Mouse (Mus musculus) stomach, postnatal 0 days (tissue): ENCODE data around the gene Parvb. TPM values are rescaled to one million over a fixed set of nuclear protein-coding genes. Genes with fewer than 3 reads are reported as not detected.

Experiments used
- ATAC-seq: fragments of 200-750 bp; cut with Nextera tagmentation; 2 replicates; pipeline ENCODE4 v1.8.0; 2017; ENCODE audit not compliant: low FRiP score, low TSS enrichment
- DNase-seq: peaks from one replicate; pipeline ENCODE4 v3.0.0-alpha.2; 2016; ENCODE audit warnings: low spot score
- H3K27ac ChIP-seq: fragments of 300-500 bp; sonication (generic); replicated peaks from 2 replicates; pipeline ENCODE4 v1.5.1; 2014; ENCODE audit warnings: mild to moderate bottlenecking, control low read depth
- H3K27me3 ChIP-seq: fragments of 300-500 bp; sonication (generic); 2 replicates; pipeline ENCODE4 v1.6.1; 2014; ENCODE audit warnings: low read length; ENCODE audit not compliant: control insufficient read depth, insufficient read depth
- H3K36me3 ChIP-seq: fragments of 300-500 bp; sonication (generic); 2 replicates; pipeline ENCODE4 v1.6.1; 2014; ENCODE audit warnings: low read length, mixed read lengths; ENCODE audit not compliant: control insufficient read depth, insufficient read depth
- H3K4me1 ChIP-seq: fragments of 300-500 bp; sonication (generic); replicated peaks from 2 replicates; pipeline ENCODE4 v1.6.1; 2014; ENCODE audit warnings: antibody characterized with exemption; ENCODE audit not compliant: control insufficient read depth, insufficient read depth
- H3K4me2 ChIP-seq: fragments of 300-500 bp; sonication (generic); replicated peaks from 2 replicates; pipeline ENCODE4 v1.6.1; 2014; ENCODE audit warnings: low read depth, mild to moderate bottlenecking, control low read depth, moderate library complexity
- H3K4me3 ChIP-seq: fragments of 300-500 bp; sonication (generic); 2 replicates; pipeline ENCODE4 v1.5.1; 2014; ENCODE audit warnings: low read depth, low read length, control low read depth
- H3K9ac ChIP-seq: fragments of 300-500 bp; sonication (generic); 2 replicates; pipeline ENCODE4 v1.6.1; 2014; ENCODE audit warnings: mild to moderate bottlenecking, low read length, control low read depth, mixed read lengths
- H3K9me3 ChIP-seq: fragments of 300-500 bp; sonication (generic); 2 replicates; pipeline ENCODE4 v1.6.1; 2016; ENCODE audit warnings: low read length; ENCODE audit not compliant: control insufficient read depth
- CTCF ChIP-seq: IDR thresholded peaks from 2 replicates; pipeline ENCODE4 v1.5.1; 2016; ENCODE audit warnings: antibody characterized with exemption, low read depth, mild to moderate bottlenecking, moderate library complexity
- EP300 ChIP-seq: optimal IDR thresholded peaks from 2 replicates; pipeline ENCODE3; 2016; ENCODE audit warnings: antibody characterized with exemption
- WGBS: fragments of 180-500 bp; shearing (Covaris S2); extraction: QIAGEN DNeasy Blood & Tissue Kit; methylation state at CpG from one replicate; pipeline ENCODE4 v1.1.7; 2014; 5-methylcytosine and 5-hydroxymethylcytosine counted together
- polyA plus RNA-seq: library from polyadenylated mRNA; unstranded; fragments of >200 nt; fragmentation: Nextera tagmentation; extraction: Ambion mirVana; gene quantifications from 2 replicates; pipeline ENCODE4 v1.2.1, GENCODE M21; 2015

Parvb gene
- polyA plus RNA-seq, 1 experiment from 2014 or later = 1.1 TPM

- Histone ChIP-seq H3K27ac (no peak overlapping the region), H3K36me3 (no peaks in the 10 kb centered on the region), H3K4me1 (no peaks in the 10 kb centered on the region; the same call in 1 of the 2 replicates), H3K4me3 (no peak overlapping the region), H3K9me3 (no peaks in the 10 kb centered on the region), H3K27me3 (no peaks in the 10 kb centered on the region), H3K9ac (no peak overlapping the region), H3K4me2 (no peak overlapping the region)
- no peak for TF ChIP-seq EP300
- TF ChIP-seq CTCF = no peak
- 64% methylated on average over 10 of the region's 10 CpGs for WGBS
- DNase-seq = no peak
- no peak for ATAC-seq
Measured at GRCm38 (mm10) chr15:84295225-84295624, 63.4 kb downstream of the Parvb start.

- H3K36me3 ChIP-seq = no peaks in the 10 kb centered on the region
- WGBS = 57% methylated on average over 8 of the region's 8 CpGs
- H3K27me3 ChIP-seq = no peaks in the 10 kb centered on the region
- H3K9ac ChIP-seq = no peak overlapping the region
- no peak for TF ChIP-seq CTCF
- no peak for TF ChIP-seq EP300
- DNase-seq (no peak), ATAC-seq (no peak)
- H3K4me1 ChIP-seq = peaks cover 3% of the 10 kb centered on the region; the same call in 1 of the 2 replicates
- H3K27ac ChIP-seq = no peak overlapping the region
- no peak overlapping the region for H3K4me3 ChIP-seq
- no peaks in the 10 kb centered on the region for H3K9me3 ChIP-seq
- H3K4me2 ChIP-seq = no peak overlapping the region
Measured at GRCm38 (mm10) chr15:84297454-84297853, 65.6 kb downstream of the Parvb start.

GRCm38 (mm10) chr15:84298804-84299370 is 67.0 kb downstream of the Parvb start:
- TF ChIP-seq CTCF (no peak), EP300 (no peak)
- no peaks in the 10 kb centered on the region for H3K27me3 ChIP-seq
- H3K36me3 ChIP-seq = no peaks in the 10 kb centered on the region
- no peak overlapping the region for H3K4me3 ChIP-seq
- DNase-seq = peak; percentile 38
- H3K9ac ChIP-seq = no peak overlapping the region
- H3K9me3 ChIP-seq = no peaks in the 10 kb centered on the region
- 46% methylated on average over 13 of the region's 13 CpGs for WGBS
- no peak overlapping the region for H3K27ac ChIP-seq
- peaks cover 3% of the 10 kb centered on the region; the same call in 1 of the 2 replicates for H3K4me1 ChIP-seq
- no peak overlapping the region for H3K4me2 ChIP-seq
- 0 out of 2 replicates have a peak, but pooled peaks have one; percentile 37 for ATAC-seq

GRCm38 (mm10) chr15:84299662-84300333 is 68.0 kb downstream of the Parvb start:
- 41% methylated on average over 9 of the region's 9 CpGs for WGBS
- DNase-seq (no peak), ATAC-seq (0 out of 2 replicates have a peak, but pooled peaks have one; percentile 23)
- Histone ChIP-seq H3K4me3 (no peak overlapping the region), H3K4me1 (peaks cover 3% of the 10 kb centered on the region; the same call in 1 of the 2 replicates), H3K27me3 (no peaks in the 10 kb centered on the region), H3K36me3 (no peaks in the 10 kb centered on the region), H3K9ac (no peak overlapping the region), H3K9me3 (no peaks in the 10 kb centered on the region), H3K4me2 (no peak overlapping the region), H3K27ac (no peak overlapping the region)
- TF ChIP-seq EP300 (no peak), CTCF (no peak)

- peaks cover 3% of the 10 kb centered on the region; the same call in 1 of the 2 replicates for H3K4me1 ChIP-seq
- TF ChIP-seq EP300 = no peak
- no peak for TF ChIP-seq CTCF
- no peaks in the 10 kb centered on the region for H3K9me3 ChIP-seq
- ATAC-seq (no peak), DNase-seq (no peak)
- WGBS = 67% methylated on average over 2 of the region's 2 CpGs
- H3K27ac ChIP-seq = no peak overlapping the region
- H3K4me2 ChIP-seq = no peak overlapping the region
- no peaks in the 10 kb centered on the region for H3K36me3 ChIP-seq
- H3K4me3 ChIP-seq = no peak overlapping the region
- H3K9ac ChIP-seq = no peak overlapping the region
- H3K27me3 ChIP-seq = no peaks in the 10 kb centered on the region
Measured at GRCm38 (mm10) chr15:84300591-84300990, 68.7 kb downstream of the Parvb start.

GRCm38 (mm10) chr15:84301026-84301425 is 69.2 kb downstream of the Parvb start:
- H3K27ac ChIP-seq = no peak overlapping the region
- H3K27me3 ChIP-seq = no peaks in the 10 kb centered on the region
- H3K36me3 ChIP-seq = no peaks in the 10 kb centered on the region
- ATAC-seq = peak; percentile 48
- no peak overlapping the region for H3K9ac ChIP-seq
- H3K4me1 ChIP-seq = peaks cover 3% of the 10 kb centered on the region; the same call in 1 of the 2 replicates
- no peak overlapping the region for H3K4me2 ChIP-seq
- 7% methylated on average over 7 of the region's 7 CpGs for WGBS
- no peaks in the 10 kb centered on the region for H3K9me3 ChIP-seq
- peak; percentile 61 for DNase-seq
- no peak overlapping the region for H3K4me3 ChIP-seq
- TF ChIP-seq EP300 (no peak), CTCF (no peak)
